ENCODE assay signal across 15 mouse cellular contexts in genomic region chr15:61596318-61596717, GRCm38 (mm10).
A peak's percentile ranks its signal among the peaks of the same experiment; 100 is the strongest.
DNase-seq lines count a peak whose midpoint lies in the region; ATAC-seq lines count a peak whose summit lies in the region.
"Had no signal": no experiment of that assay in that cellular context is flagged by ENCODE, and none has a peak within 500 bp of the region (broad histone marks: within the 10 kb centered on the region; RNA-seq: fewer than 3 reads in every experiment).

No protein-coding gene starts in this region.

- H3K36me3 ChIP-seq in hindbrain, embryonic 15.5 days = no peaks in the 10 kb centered on the region
- no peaks in the 10 kb centered on the region for H3K36me3 ChIP-seq in hindbrain, embryonic 12.5 days
- no peaks in the 10 kb centered on the region for H3K36me3 ChIP-seq in hindbrain, embryonic 16.5 days (ENCODE audit: control insufficient read depth, insufficient read depth, low read length)
- H3K36me3 ChIP-seq: heart, embryonic 10.5 days had no signal

- H3K27me3 ChIP-seq in hindbrain, embryonic 15.5 days = no peaks in the 10 kb centered on the region
- H3K27me3 ChIP-seq in hindbrain, embryonic 12.5 days = no peaks in the 10 kb centered on the region
- no peaks in the 10 kb centered on the region for H3K27me3 ChIP-seq in hindbrain, embryonic 16.5 days (replicated peaks; ENCODE audit: control insufficient read depth, insufficient read depth, low read length)

- ATAC-seq in hindbrain, embryonic 15.5 days (ENCODE audit: low FRiP score, low read depth) = 0 out of 2 replicates have a peak, but pooled peaks have one; percentile 51
- no peak for ATAC-seq in hindbrain, embryonic 12.5 days (ENCODE audit: low FRiP score)
- peak; percentile 82 for ATAC-seq in hindbrain, embryonic 16.5 days
- ATAC-seq: intestine, postnatal 0 days had no signal

- no peak overlapping the region for H3K27ac ChIP-seq in hindbrain, embryonic 15.5 days (replicated peaks)
- no peak overlapping the region for H3K27ac ChIP-seq in hindbrain, embryonic 12.5 days
- H3K27ac ChIP-seq in hindbrain, embryonic 16.5 days (ENCODE audit: low read depth, low read length) = no peak overlapping the region
- H3K27ac ChIP-seq: heart, embryonic 10.5 days; macrophage had no signal

- no peak overlapping the region for H3K4me3 ChIP-seq in hindbrain, embryonic 15.5 days
- H3K4me3 ChIP-seq in hindbrain, embryonic 12.5 days = no peak overlapping the region
- H3K4me3 ChIP-seq in hindbrain, embryonic 16.5 days (ENCODE audit: low read length) = no peak overlapping the region
- H3K4me3 ChIP-seq: heart, embryonic 10.5 days had no signal

- H3K9ac ChIP-seq in hindbrain, embryonic 15.5 days = no peak overlapping the region
- H3K9ac ChIP-seq in hindbrain, embryonic 12.5 days = no peak overlapping the region
- H3K9ac ChIP-seq in hindbrain, embryonic 16.5 days (ENCODE audit: low read depth, low read length) = no peak overlapping the region
- H3K9ac ChIP-seq: lung, embryonic 14.5 days had no signal

- H3K9me3 ChIP-seq in hindbrain, embryonic 15.5 days = no peaks in the 10 kb centered on the region
- no peaks in the 10 kb centered on the region for H3K9me3 ChIP-seq in hindbrain, embryonic 12.5 days (replicated peaks)
- H3K9me3 ChIP-seq in hindbrain, embryonic 16.5 days (ENCODE audit: control insufficient read depth, low read length) = no peaks in the 10 kb centered on the region
- H3K9me3 ChIP-seq: heart, embryonic 10.5 days had no signal

- H3K4me2 ChIP-seq in hindbrain, embryonic 15.5 days = no peak overlapping the region
- H3K4me2 ChIP-seq in hindbrain, embryonic 12.5 days (replicated peaks) = no peak overlapping the region
- no peak overlapping the region for H3K4me2 ChIP-seq in hindbrain, embryonic 16.5 days (ENCODE audit: low read length)
- H3K4me2 ChIP-seq: lung, embryonic 14.5 days had no signal

- no peaks in the 10 kb centered on the region for H3K4me1 ChIP-seq in hindbrain, embryonic 15.5 days (replicated peaks)
- no peaks in the 10 kb centered on the region for H3K4me1 ChIP-seq in hindbrain, embryonic 12.5 days
- no peaks in the 10 kb centered on the region for H3K4me1 ChIP-seq in hindbrain, embryonic 16.5 days (ENCODE audit: control insufficient read depth, insufficient read depth, low read depth, low read length)
- H3K4me1 ChIP-seq: heart, embryonic 10.5 days had no signal

- peak; percentile 1 for DNase-seq in cerebellum, adult 11 months
- DNase-seq in cerebellum, postnatal 10 days = peak; percentile 68 to 82
- no peak for DNase-seq in frontal cortex, postnatal 25 days (ENCODE audit: low spot score in 2 of 2)
- no peak for DNase-seq in yolk sac, embryonic 10.5 days (ENCODE audit: low spot score)
- DNase-seq: gastrocnemius, postnatal 14 days; kidney, postnatal 14 days; layer of hippocampus, adult 9-11 months; lung, embryonic 14.5 days; thymus, postnatal 4 days had no signal

- 33% methylated on average over 4 of the region's 4 CpGs for WGBS in hindbrain, embryonic 15.5 days
- 46% methylated on average over 4 of the region's 4 CpGs for WGBS in hindbrain, embryonic 12.5 days
- 45% methylated on average over 4 of the region's 4 CpGs for WGBS in hindbrain, embryonic 16.5 days

Comparison
In these comparisons a context has a peak if more than half of its experiments do, and no peak if none do; other contexts are left out.
1. DNase-seq: peak in cerebellum, adult 11 months (single experiment) and cerebellum, postnatal 10 days (2 of 2); none in frontal cortex, postnatal 25 days (0 of 2) and yolk sac, embryonic 10.5 days (single experiment).